Mouse (Mus musculus): ENCODE results near the gene Krt27. TPM values are rescaled to one million over a fixed set of nuclear protein-coding genes. Genes with fewer than 3 reads are reported as not detected.

The Krt27 gene
- polyA plus RNA-seq (2012; rRNA removed), result not detected in 2 replicates

- TF ChIP-seq POLR2A (IDR thresholded peaks at IDR 0.05; ENCODE audit: low read depth, low read length) (no peak), CTCF (IDR thresholded peaks at IDR 0.05; ENCODE audit: extremely low read depth, insufficient read length, insufficient replicate concordance, low read depth, low read length) (no peak)
- no peak within 1 kb of the TSS for H3K4me3 ChIP-seq (ENCODE audit: low read depth, low read length)
- 64% methylated on average over 12 of the region's 12 CpGs for WGBS
- H3K4me1 ChIP-seq (ENCODE audit: control insufficient read depth, insufficient read depth, insufficient read length, low read length), result 0 out of 2 replicates have a peak, but pooled peaks cover 1% of the 10 kb centered on the region
- peaks cover 2% of the 10 kb centered on the region; the same call in 1 of the 2 replicates for H3K27me3 ChIP-seq (ENCODE audit: control insufficient read depth, insufficient read depth, low read length)
- no peaks in the 10 kb centered on the region for H3K36me3 ChIP-seq (ENCODE audit: control insufficient read depth, insufficient read depth, low read length)
- H3K27ac ChIP-seq (ENCODE audit: insufficient read depth, low read depth, low read length), result no peak within 1 kb of the TSS
These were observed at the start of gene Krt27 for GRCm38 (mm10) chr11:99351004-99351403. Gene Krt27, minus strand, starts transcription at chr11:99351104.

GRCm38 (mm10) chr11:99399956-99400549 lies 49.1 kb upstream of the Krt27 start:
- 37% methylated on average over 13 of the region's 13 CpGs for WGBS
- no peak overlapping the region for H3K27ac ChIP-seq (ENCODE audit: insufficient read depth, low read depth, low read length)
- H3K36me3 ChIP-seq (ENCODE audit: control insufficient read depth, insufficient read depth, low read length), result no peaks in the 10 kb centered on the region
- TF ChIP-seq CTCF (IDR thresholded peaks at IDR 0.05; ENCODE audit: extremely low read depth, insufficient read length, insufficient replicate concordance, low read depth, low read length) (no peak), POLR2A (IDR thresholded peaks at IDR 0.05; ENCODE audit: low read depth, low read length) (no peak)
- H3K4me1 ChIP-seq (ENCODE audit: control insufficient read depth, insufficient read depth, insufficient read length, low read length), result peaks cover 3% of the 10 kb centered on the region; the same call in 1 of the 2 replicates
- H3K27me3 ChIP-seq (ENCODE audit: control insufficient read depth, insufficient read depth, low read length), result peaks cover 10% of the 10 kb centered on the region; the same call in 1 of the 2 replicates
- H3K4me3 ChIP-seq (ENCODE audit: low read depth, low read length), result no peak overlapping the region

- Histone ChIP-seq H3K4me3 (ENCODE audit: low read depth, low read length) (no peak overlapping the region), H3K4me1 (ENCODE audit: control insufficient read depth, insufficient read depth, insufficient read length, low read length) (peaks cover 3% of the 10 kb centered on the region; the same call in 1 of the 2 replicates), H3K36me3 (ENCODE audit: control insufficient read depth, insufficient read depth, low read length) (no peaks in the 10 kb centered on the region), H3K27ac (ENCODE audit: insufficient read depth, low read depth, low read length) (no peak overlapping the region), H3K27me3 (ENCODE audit: control insufficient read depth, insufficient read depth, low read length) (peaks cover 9% of the 10 kb centered on the region; the same call in 1 of the 2 replicates)
- no peak for TF ChIP-seq POLR2A (IDR thresholded peaks at IDR 0.05; ENCODE audit: low read depth, low read length)
- no peak for TF ChIP-seq CTCF (IDR thresholded peaks at IDR 0.05; ENCODE audit: extremely low read depth, insufficient read length, insufficient replicate concordance, low read depth, low read length)
- 35% methylated on average over 8 of the region's 8 CpGs for WGBS
These were observed 47.9 kb upstream of the Krt27 start for GRCm38 (mm10) chr11:99398832-99399231.

DNA sequence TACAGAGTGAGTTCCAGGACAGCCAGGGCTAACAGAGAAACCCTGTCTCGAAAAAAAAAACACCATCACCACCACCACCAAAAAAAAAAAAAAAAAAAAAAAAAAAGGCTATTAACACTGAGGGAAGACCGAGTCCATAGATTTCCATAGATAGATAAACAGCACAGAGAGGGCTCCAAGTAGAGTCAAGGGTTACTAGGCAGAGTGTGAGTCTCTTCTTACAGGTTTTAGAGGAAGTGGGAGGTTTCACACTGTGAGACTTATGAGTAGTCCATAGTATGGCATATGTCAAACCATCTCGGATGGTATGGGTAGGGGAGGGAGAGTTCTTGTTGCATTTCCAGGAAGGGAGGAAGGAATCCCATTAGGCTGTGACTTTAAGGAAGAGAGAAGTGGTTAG lies 47.2 kb upstream of the Krt27 start:
- 66% methylated on average over 3 of the region's 3 CpGs for WGBS
- TF ChIP-seq POLR2A (IDR thresholded peaks at IDR 0.05; ENCODE audit: low read depth, low read length) (no peak), CTCF (IDR thresholded peaks at IDR 0.05; ENCODE audit: extremely low read depth, insufficient read length, insufficient replicate concordance, low read depth, low read length) (no peak)
- peaks cover 3% of the 10 kb centered on the region; the same call in 1 of the 2 replicates for H3K4me1 ChIP-seq (ENCODE audit: control insufficient read depth, insufficient read depth, insufficient read length, low read length)
- no peak overlapping the region for H3K27ac ChIP-seq (ENCODE audit: insufficient read depth, low read depth, low read length)
- no peak overlapping the region for H3K4me3 ChIP-seq (ENCODE audit: low read depth, low read length)
- no peaks in the 10 kb centered on the region for H3K36me3 ChIP-seq (ENCODE audit: control insufficient read depth, insufficient read depth, low read length)
- 0 out of 2 replicates have a peak, but pooled peaks cover 6% of the 10 kb centered on the region for H3K27me3 ChIP-seq (ENCODE audit: control insufficient read depth, insufficient read depth, low read length)

DNA sequence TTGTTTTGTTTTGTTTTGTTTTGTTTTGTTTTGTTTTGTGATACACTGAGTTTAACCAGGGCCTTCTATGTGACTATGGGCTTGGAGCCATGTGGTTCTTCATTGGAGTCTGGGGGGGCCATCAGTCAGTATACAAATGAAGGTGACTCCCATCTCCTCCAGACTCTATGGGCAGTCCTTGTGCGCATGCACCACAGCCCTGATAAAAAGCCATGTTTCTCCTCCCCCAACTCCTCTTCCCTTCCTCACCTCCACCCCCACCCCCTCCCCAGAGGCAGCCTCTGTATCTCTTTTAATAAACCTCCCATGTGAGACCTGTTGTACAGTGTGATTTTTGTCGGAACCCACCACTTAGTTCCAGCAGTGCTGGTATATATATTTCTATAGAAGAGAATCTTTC lies 45.8 kb upstream of the Krt27 start:
- no peaks in the 10 kb centered on the region for H3K27me3 ChIP-seq (ENCODE audit: control insufficient read depth, insufficient read depth, low read length)
- no peaks in the 10 kb centered on the region for H3K36me3 ChIP-seq (ENCODE audit: control insufficient read depth, insufficient read depth, low read length)
- H3K4me3 ChIP-seq (ENCODE audit: low read depth, low read length), result no peak overlapping the region
- TF ChIP-seq CTCF (IDR thresholded peaks at IDR 0.05; ENCODE audit: extremely low read depth, insufficient read length, insufficient replicate concordance, low read depth, low read length), result no peak
- TF ChIP-seq POLR2A (IDR thresholded peaks at IDR 0.05; ENCODE audit: low read depth, low read length), result no peak
- peaks cover 3% of the 10 kb centered on the region; the same call in 1 of the 2 replicates for H3K4me1 ChIP-seq (ENCODE audit: control insufficient read depth, insufficient read depth, insufficient read length, low read length)
- H3K27ac ChIP-seq (ENCODE audit: insufficient read depth, low read depth, low read length), result no peak overlapping the region
- WGBS, result 85% methylated on average over 2 of the region's 2 CpGs

DNA sequence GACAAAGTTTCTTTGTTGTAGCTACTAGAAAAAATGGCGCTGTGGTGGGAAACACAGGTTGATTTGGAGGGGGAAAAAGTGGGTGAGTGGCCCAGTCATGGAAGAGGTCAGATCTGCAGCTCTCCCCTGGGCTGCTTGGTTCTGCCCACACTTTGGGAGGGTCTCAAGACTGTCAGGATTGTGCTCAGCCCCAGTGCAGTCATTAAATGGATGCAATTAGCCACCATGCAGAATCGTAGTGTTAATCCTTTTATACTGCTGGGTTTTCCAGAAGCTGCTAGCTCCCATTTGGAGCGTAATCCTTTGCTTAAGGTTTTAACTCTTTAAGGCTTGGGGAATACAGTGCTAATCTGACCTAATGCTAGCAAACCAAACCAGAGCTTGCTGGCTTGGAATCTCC lies 45.1 kb upstream of the Krt27 start:
- H3K36me3 ChIP-seq (ENCODE audit: control insufficient read depth, insufficient read depth, low read length), result no peaks in the 10 kb centered on the region
- TF ChIP-seq POLR2A (IDR thresholded peaks at IDR 0.05; ENCODE audit: low read depth, low read length) (no peak), CTCF (IDR thresholded peaks at IDR 0.05; ENCODE audit: extremely low read depth, insufficient read length, insufficient replicate concordance, low read depth, low read length) (no peak)

GRCm38 (mm10) chr11:99392492-99392891 lies 41.6 kb upstream of the Krt27 start:
- Histone ChIP-seq H3K27ac (ENCODE audit: insufficient read depth, low read depth, low read length) (no peak overlapping the region), H3K27me3 (ENCODE audit: control insufficient read depth, insufficient read depth, low read length) (no peaks in the 10 kb centered on the region), H3K36me3 (ENCODE audit: control insufficient read depth, insufficient read depth, low read length) (no peaks in the 10 kb centered on the region), H3K4me1 (ENCODE audit: control insufficient read depth, insufficient read depth, insufficient read length, low read length) (no peaks in the 10 kb centered on the region), H3K4me3 (ENCODE audit: low read depth, low read length) (no peak overlapping the region)
- no peak for TF ChIP-seq POLR2A (IDR thresholded peaks at IDR 0.05; ENCODE audit: low read depth, low read length)
- no peak for TF ChIP-seq CTCF (IDR thresholded peaks at IDR 0.05; ENCODE audit: extremely low read depth, insufficient read length, insufficient replicate concordance, low read depth, low read length)
- WGBS, result 66% methylated on average over 10 of the region's 10 CpGs

More for the DNA sequence above, 45.1 kb upstream of the Krt27 start:
- Histone ChIP-seq H3K4me3 (ENCODE audit: low read depth, low read length) (no peak overlapping the region), H3K27me3 (ENCODE audit: control insufficient read depth, insufficient read depth, low read length) (no peaks in the 10 kb centered on the region), H3K27ac (ENCODE audit: insufficient read depth, low read depth, low read length) (no peak overlapping the region), H3K4me1 (ENCODE audit: control insufficient read depth, insufficient read depth, insufficient read length, low read length) (peaks cover 3% of the 10 kb centered on the region; the same call in 1 of the 2 replicates)
- 55% methylated on average over 3 of the region's 3 CpGs for WGBS
